ENCODE assay signal across 11 mouse cellular contexts in the genomic region with DNA sequence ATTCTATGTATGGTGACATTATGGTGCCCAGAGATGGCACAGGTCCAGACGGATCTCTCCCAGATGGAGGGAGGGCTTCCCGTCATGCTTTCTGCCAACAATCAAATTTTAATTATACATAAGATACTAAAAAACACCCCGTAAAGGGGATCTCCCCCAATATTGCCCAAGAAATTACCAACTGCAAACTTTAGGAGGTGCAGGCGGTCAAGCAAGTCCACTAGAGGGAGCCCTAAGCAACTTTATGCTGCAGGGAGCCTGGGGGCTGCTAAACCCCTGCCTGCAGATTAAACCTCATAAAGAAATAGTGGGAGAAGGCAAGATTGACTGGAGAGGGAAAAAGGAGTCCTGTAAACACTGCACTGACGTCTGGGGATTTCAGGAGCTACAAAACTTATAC. TPM values are rescaled to one million over a fixed set of nuclear protein-coding genes. Genes with fewer than 3 reads are reported as not detected.
DNase-seq lines count a peak whose midpoint lies in the region; ATAC-seq and TF ChIP-seq lines count a peak whose summit lies in the region.
"Had no signal": no experiment of that assay in that cellular context is flagged by ENCODE, and none has a peak within 500 bp of the region (broad histone marks: within the 10 kb centered on the region; RNA-seq: fewer than 3 reads in every experiment).

No protein-coding gene starts in this region.

- H3K4me3 ChIP-seq in hindbrain, embryonic 11.5 days (ENCODE audit: low read depth, low read length) = no peak overlapping the region
- no peak overlapping the region for H3K4me3 ChIP-seq in hindbrain, embryonic 13.5 days
- no peak overlapping the region for H3K4me3 ChIP-seq in ES-E14 (ENCODE audit: insufficient read depth in 1 of 2, low read depth in 1 of 2, low read length in 2 of 2, poor library complexity in 1 of 2, severe bottlenecking in 1 of 2)
- no peak overlapping the region for H3K4me3 ChIP-seq in cortical plate, adult 2 months (ENCODE audit: insufficient read depth, low read length)
- H3K4me3 ChIP-seq in midbrain, postnatal 0 days (ENCODE audit: low read depth, low read length) = no peak overlapping the region
- H3K4me3 ChIP-seq: embryonic facial prominence, embryonic 15.5 days; limb, embryonic 15.5 days; stomach, embryonic 15.5 days had no signal

- no peaks in the 10 kb centered on the region for H3K9me3 ChIP-seq in hindbrain, embryonic 11.5 days (ENCODE audit: control insufficient read depth, low read length)
- no peaks in the 10 kb centered on the region for H3K9me3 ChIP-seq in hindbrain, embryonic 13.5 days
- H3K9me3 ChIP-seq in ES-E14 (ENCODE audit: control insufficient read depth, insufficient read depth, low read depth, low read length) = no peaks in the 10 kb centered on the region
- H3K9me3 ChIP-seq in midbrain, postnatal 0 days (ENCODE audit: low read length) = no peaks in the 10 kb centered on the region
- H3K9me3 ChIP-seq: embryonic facial prominence, embryonic 15.5 days; limb, embryonic 15.5 days; stomach, embryonic 15.5 days had no signal

- no peaks in the 10 kb centered on the region for H3K27me3 ChIP-seq in hindbrain, embryonic 11.5 days (ENCODE audit: control insufficient read depth, insufficient read depth, low read length)
- no peaks in the 10 kb centered on the region for H3K27me3 ChIP-seq in hindbrain, embryonic 13.5 days
- H3K27me3 ChIP-seq in midbrain, postnatal 0 days (ENCODE audit: insufficient read depth, low read length) = no peaks in the 10 kb centered on the region
- H3K27me3 ChIP-seq: embryonic facial prominence, embryonic 15.5 days; limb, embryonic 15.5 days had no signal

- TF ChIP-seq POLR2A in cortical plate, adult 2 months (IDR thresholded peaks at IDR 0.05; ENCODE audit: extremely low read depth, insufficient read depth, low read length) = no peak

- H3K4me2 ChIP-seq in hindbrain, embryonic 11.5 days (replicated peaks; ENCODE audit: low read depth, low read length) = no peak overlapping the region
- H3K4me2 ChIP-seq in hindbrain, embryonic 13.5 days = no peak overlapping the region
- no peak overlapping the region for H3K4me2 ChIP-seq in midbrain, postnatal 0 days (ENCODE audit: low read depth, low read length, poor library complexity, severe bottlenecking)
- H3K4me2 ChIP-seq: embryonic facial prominence, embryonic 15.5 days; limb, embryonic 15.5 days; stomach, embryonic 15.5 days had no signal

- H3K4me1 ChIP-seq in hindbrain, embryonic 11.5 days (replicated peaks; ENCODE audit: control insufficient read depth, insufficient read depth, low read length) = no peaks in the 10 kb centered on the region
- H3K4me1 ChIP-seq in hindbrain, embryonic 13.5 days (replicated peaks) = no peaks in the 10 kb centered on the region
- H3K4me1 ChIP-seq in ES-E14 (ENCODE audit: control insufficient read depth in 2 of 2, insufficient read depth in 2 of 2, low read length in 2 of 2, poor library complexity in 1 of 2) = no peaks in the 10 kb centered on the region
- no peaks in the 10 kb centered on the region for H3K4me1 ChIP-seq in cortical plate, adult 2 months (ENCODE audit: control insufficient read depth, insufficient read depth, low read length)
- H3K4me1 ChIP-seq in midbrain, postnatal 0 days (ENCODE audit: insufficient read depth, low read length) = no peaks in the 10 kb centered on the region
- H3K4me1 ChIP-seq: embryonic facial prominence, embryonic 15.5 days; stomach, embryonic 15.5 days had no signal

- no peaks in the 10 kb centered on the region for H3K36me3 ChIP-seq in hindbrain, embryonic 11.5 days (ENCODE audit: control insufficient read depth, insufficient read depth, low read length)
- H3K36me3 ChIP-seq in hindbrain, embryonic 13.5 days = no peaks in the 10 kb centered on the region
- no peaks in the 10 kb centered on the region for H3K36me3 ChIP-seq in ES-E14 (ENCODE audit: control insufficient read depth, insufficient read depth, low read length, poor library complexity, severe bottlenecking)
- H3K36me3 ChIP-seq in midbrain, postnatal 0 days (ENCODE audit: insufficient read depth, low read length) = no peaks in the 10 kb centered on the region
- H3K36me3 ChIP-seq: embryonic facial prominence, embryonic 15.5 days; limb, embryonic 15.5 days; stomach, embryonic 15.5 days had no signal

- H3K9ac ChIP-seq in hindbrain, embryonic 11.5 days (ENCODE audit: low read depth, low read length) = no peak overlapping the region
- no peak overlapping the region for H3K9ac ChIP-seq in hindbrain, embryonic 13.5 days
- H3K9ac ChIP-seq in ES-E14 (ENCODE audit: insufficient read depth, low read depth, low read length, poor library complexity, severe bottlenecking) = no peak overlapping the region
- no peak overlapping the region for H3K9ac ChIP-seq in midbrain, postnatal 0 days (replicated peaks; ENCODE audit: low read length, poor library complexity, severe bottlenecking)
- H3K9ac ChIP-seq: embryonic facial prominence, embryonic 15.5 days; limb, embryonic 15.5 days; stomach, embryonic 15.5 days had no signal

- ATAC-seq in hindbrain, embryonic 11.5 days (ENCODE audit: low FRiP score) = no peak
- ATAC-seq in hindbrain, embryonic 13.5 days (ENCODE audit: low FRiP score) = no peak
- ATAC-seq in midbrain, postnatal 0 days (ENCODE audit: low FRiP score) = no peak

- in situ Hi-C loops in ES-E14 (cut with MboI; ENCODE audit: low sequenced_read_pairs in 2 of 2, unreplicated experiment in 2 of 2) = no loop called here

- no peak overlapping the region for H3K27ac ChIP-seq in hindbrain, embryonic 11.5 days (ENCODE audit: low read depth, low read length)
- H3K27ac ChIP-seq in hindbrain, embryonic 13.5 days = no peak overlapping the region
- H3K27ac ChIP-seq in ES-E14 (ENCODE audit: insufficient read depth, low read depth, low read length, poor library complexity, severe bottlenecking) = no peak overlapping the region
- no peak overlapping the region for H3K27ac ChIP-seq in cortical plate, adult 2 months (ENCODE audit: insufficient read depth, low read length)
- no peak overlapping the region for H3K27ac ChIP-seq in midbrain, postnatal 0 days (ENCODE audit: low read depth, low read length)
- H3K27ac ChIP-seq: embryonic facial prominence, embryonic 15.5 days; limb, embryonic 15.5 days; stomach, embryonic 15.5 days had no signal

- WGBS in hindbrain, embryonic 11.5 days = 13% methylated on average over 5 of the region's 5 CpGs
- WGBS in hindbrain, embryonic 13.5 days = 14% methylated on average over 5 of the region's 5 CpGs
- 10% methylated on average over 5 of the region's 5 CpGs for WGBS in midbrain, postnatal 0 days

- peak; percentile 82 for DNase-seq in hindbrain, embryonic 11.5 days (ENCODE audit: low spot score)
- DNase-seq in 416B (ENCODE audit: low read depth) (peak; percentile 72), ES-E14 (ENCODE audit: low read depth, low spot score) (peak; percentile 17)
- peak; percentile 62 for DNase-seq in kidney, postnatal 14 days
- DNase-seq in midbrain, postnatal 0 days (ENCODE audit: low spot score) = peak; percentile 76
- no peak for DNase-seq in urinary bladder, postnatal 10 days (ENCODE audit: low spot score)

- TF ChIP-seq CTCF in cortical plate, adult 2 months (IDR thresholded peaks at IDR 0.05; ENCODE audit: extremely low read depth, insufficient read depth, low read length) = peak; percentile 70
- peak; percentile 88 for TF ChIP-seq CTCF in midbrain, postnatal 0 days (IDR thresholded peaks at IDR 0.05)

TF ChIP-seq in ES-E14, 5 proteins besides CTCF, POLR2A, EP300 and RAD21 (continues in another document):
- TF ChIP-seq CHD2 (IDR thresholded peaks at IDR 0.05; ENCODE audit: low read depth, low read length) = no peak
- no peak for TF ChIP-seq HCFC1 (IDR thresholded peaks at IDR 0.05; ENCODE audit: borderline replicate concordance, insufficient read depth, low read length)
- no peak for TF ChIP-seq MAFK (IDR thresholded peaks at IDR 0.05; ENCODE audit: insufficient read depth, low read depth, low read length)

RNA-seq across cellular contexts. Expression of a gene that starts 1.0 kb away (rescaled TPM):
- polyA plus RNA-seq in hindbrain, embryonic 11.5 days (2014; fragmentation: Nextera tagmentation; extraction: Ambion mirVana) = not detected in 2 replicates
- polyA plus RNA-seq in hindbrain, embryonic 13.5 days (2015; fragmentation: Nextera tagmentation; extraction: Ambion mirVana) = not detected in 2 replicates
- not detected in 2 replicates for total RNA-seq in ES-E14 (2012; rRNA removed)
- 1.8 and 4.9 TPM in 2 replicates for polyA plus RNA-seq in cortical plate, adult 2 months (2012; rRNA removed)
- 3.0 and 6.1 TPM in 2 replicates for total RNA-seq in midbrain, postnatal 0 days (2014; rRNA removed)
- polyA plus RNA-seq in midbrain, postnatal 0 days (2015; fragmentation: Nextera tagmentation; extraction: Ambion mirVana) = 2.7 TPM in 2 replicates
- polyA plus RNA-seq: limb, embryonic 15.5 days had no signal

RNA-seq across cellular contexts. Expression of a gene that starts 5.6 kb away (rescaled TPM):
- 22.7 and 24.7 TPM in 2 replicates for polyA plus RNA-seq in hindbrain, embryonic 11.5 days (2014; fragmentation: Nextera tagmentation; extraction: Ambion mirVana)
- polyA plus RNA-seq in hindbrain, embryonic 13.5 days (2015; fragmentation: Nextera tagmentation; extraction: Ambion mirVana) = 21.5 and 24.4 TPM in 2 replicates
- total RNA-seq in ES-E14 (2012; rRNA removed) = 17.3 and 20.0 TPM in 2 replicates
- polyA plus RNA-seq in cortical plate, adult 2 months (2012; rRNA removed) = 18.2 and 22.8 TPM in 2 replicates
- total RNA-seq in midbrain, postnatal 0 days (2014; rRNA removed) = 32.1 and 43.9 TPM in 2 replicates
- 14.7 and 17.3 TPM in 2 replicates for polyA plus RNA-seq in midbrain, postnatal 0 days (2015; fragmentation: Nextera tagmentation; extraction: Ambion mirVana)

RNA-seq across cellular contexts. Expression of a gene that starts 11.8 kb away (rescaled TPM):
- polyA plus RNA-seq in hindbrain, embryonic 11.5 days (2014; fragmentation: Nextera tagmentation; extraction: Ambion mirVana) = 0.13 TPM in 1 of 2 replicates, not detected in the other
- polyA plus RNA-seq in hindbrain, embryonic 13.5 days (2015; fragmentation: Nextera tagmentation; extraction: Ambion mirVana) = 0.17 and 0.48 TPM in 2 replicates
- total RNA-seq in ES-E14 (2012; rRNA removed) = 0.32 and 1.1 TPM in 2 replicates
- polyA plus RNA-seq in cortical plate, adult 2 months (2012; rRNA removed) = 0.40 and 0.71 TPM in 2 replicates
- 0.27 TPM in 1 of 2 replicates, not detected in the other for total RNA-seq in midbrain, postnatal 0 days (2014; rRNA removed)
- polyA plus RNA-seq in midbrain, postnatal 0 days (2015; fragmentation: Nextera tagmentation; extraction: Ambion mirVana) = 0.58 and 0.63 TPM in 2 replicates

RNA-seq across cellular contexts. Expression of a gene that starts 29.0 kb away (rescaled TPM):
- 1.9 and 2.9 TPM in 2 replicates for polyA plus RNA-seq in hindbrain, embryonic 11.5 days (2014; fragmentation: Nextera tagmentation; extraction: Ambion mirVana)
- polyA plus RNA-seq in hindbrain, embryonic 13.5 days (2015; fragmentation: Nextera tagmentation; extraction: Ambion mirVana) = 4.4 TPM in 2 replicates
- 0.63 and 1.1 TPM in 2 replicates for total RNA-seq in ES-E14 (2012; rRNA removed)
- 7.0 and 8.0 TPM in 2 replicates for polyA plus RNA-seq in cortical plate, adult 2 months (2012; rRNA removed)
- total RNA-seq in midbrain, postnatal 0 days (2014; rRNA removed) = 4.2 and 6.2 TPM in 2 replicates
- polyA plus RNA-seq in midbrain, postnatal 0 days (2015; fragmentation: Nextera tagmentation; extraction: Ambion mirVana) = 6.0 and 6.9 TPM in 2 replicates

RNA-seq across cellular contexts. Expression of a gene that starts 49.0 kb away (rescaled TPM):
- 2.9 and 5.7 TPM in 2 replicates for polyA plus RNA-seq in hindbrain, embryonic 11.5 days (2014; fragmentation: Nextera tagmentation; extraction: Ambion mirVana)
- polyA plus RNA-seq in hindbrain, embryonic 13.5 days (2015; fragmentation: Nextera tagmentation; extraction: Ambion mirVana) = 18.0 and 20.1 TPM in 2 replicates
- total RNA-seq in ES-E14 (2012; rRNA removed) = 0.45 and 0.53 TPM in 2 replicates
- 86.3 and 91.1 TPM in 2 replicates for polyA plus RNA-seq in cortical plate, adult 2 months (2012; rRNA removed)
- 60.0 and 65.8 TPM in 2 replicates for total RNA-seq in midbrain, postnatal 0 days (2014; rRNA removed)
- 27.9 and 28.2 TPM in 2 replicates for polyA plus RNA-seq in midbrain, postnatal 0 days (2015; fragmentation: Nextera tagmentation; extraction: Ambion mirVana)
